Mouse (Mus musculus) heart, adult 2 months (tissue): ENCODE measurements at regions not wholly inside any gene's neighbourhood (a gene's known extent, or its start where the extent isn't known, plus 50 kb on each side); places are given as distances from the start of the nearest gene placed in this dataset.

Source experiments
- CTCF ChIP-seq: fragments of 200-600 bp; IDR thresholded peaks from 2 replicates; pipeline ENCODE4 v1.8.1; 2022; ENCODE audit warnings: antibody characterized with exemption, mild to moderate bottlenecking, moderate library complexity
- POLR2A ChIP-seq: fragments of 200-500 bp; IDR thresholded peaks from 2 replicates; pipeline ENCODE4 v1.6.1; 2011; ENCODE audit warnings: mild to moderate bottlenecking, low read depth, low read length, control low read depth; ENCODE audit not compliant: insufficient read depth

DNA sequence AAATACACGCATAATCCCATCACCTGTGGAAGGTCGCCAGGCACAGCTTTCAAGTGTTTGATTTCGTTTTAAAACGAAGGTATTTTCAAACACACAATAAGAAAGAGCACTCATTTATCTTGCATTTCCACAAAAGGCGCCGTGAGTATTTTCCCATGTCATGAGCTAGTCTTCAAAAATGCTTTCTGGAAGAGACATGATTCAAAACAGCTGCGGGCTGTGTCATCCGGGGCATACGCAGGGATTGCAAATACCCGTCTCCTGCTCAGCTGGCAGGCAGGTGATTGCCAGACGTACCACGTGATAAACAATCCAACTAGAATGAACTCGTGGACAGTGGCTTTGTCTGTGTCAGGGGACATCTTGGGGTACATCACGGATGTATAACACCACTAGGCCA is 66.5 kb upstream of the Zbtb40 start:
- TF ChIP-seq POLR2A (no peak), CTCF (no peak)
